Mouse (Mus musculus): ENCODE data around the gene Kars.

- TF ChIP-seq GATA1 (IDR thresholded peaks at IDR 0.05; ENCODE audit: borderline replicate concordance, low read length) = no peak
- TF ChIP-seq FLI1 (IDR thresholded peaks at IDR 0.05; ENCODE audit: low read length) = no peak
These were observed 55.2 kb downstream of the Kars start for GRCm38 (mm10) chr8:111955879-111956278.
